Mouse (Mus musculus) bone marrow macrophage, adult 2 months (primary cell): ENCODE measurements around the gene Gna15.

Source experiments
- CTCF ChIP-seq: IDR thresholded peaks from 2 replicates; pipeline ENCODE4 v1.5.1; 2012; ENCODE audit warnings: low read depth, mild to moderate bottlenecking, low read length, moderate library complexity
- POLR2A ChIP-seq: IDR thresholded peaks from 2 replicates; pipeline ENCODE4 v1.6.1; 2012; ENCODE audit warnings: mild to moderate bottlenecking, low read depth, low read length, borderline replicate concordance

GRCm38 (mm10) chr10:81496969-81497368 is 27.1 kb downstream of the Gna15 start:
- TF ChIP-seq CTCF (no peak), POLR2A (no peak)
